Mouse (Mus musculus) E14TG2a.4 (cell line): ENCODE results near the gene Cmtm6.
"Not testable (repeated sequence)": the region's sequence is repeated elsewhere in the genome, so short reads cannot be mapped to it uniquely, and the experiment has no call there.

ENCODE experiments used
- CTCF ChIP-seq: conservative IDR thresholded peaks from 2 replicates; pipeline ENCODE4 v1.5.1; 2014; ENCODE audit warnings: low read length
- POU5F1 ChIP-seq: IDR thresholded peaks from 2 replicates; pipeline ENCODE4 v1.6.1; 2014; ENCODE audit warnings: low read length, borderline replicate concordance

DNA sequence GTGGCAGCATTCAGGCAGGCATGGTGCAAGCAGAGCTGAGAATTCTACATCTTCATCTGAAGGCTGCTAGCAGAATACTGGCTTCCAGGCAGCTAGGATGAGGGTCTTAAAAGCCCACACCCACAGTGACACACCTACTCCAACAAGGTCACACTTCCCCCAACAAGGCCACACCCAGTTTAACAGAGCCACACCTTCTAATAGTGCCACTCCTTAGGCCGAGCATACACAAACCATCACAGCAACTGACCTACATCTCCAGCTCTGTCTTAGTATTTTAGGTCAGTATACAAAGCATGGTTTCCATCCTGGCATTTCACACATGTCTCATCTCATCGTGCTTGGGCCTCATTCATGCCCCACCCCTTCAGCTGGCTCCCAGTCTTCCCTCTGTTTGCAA lies 2.5 kb upstream of the Cmtm6 start:
- not testable (repeated sequence) for TF ChIP-seq CTCF, POU5F1
